Mouse (Mus musculus) hindbrain, embryonic 15.5 days (tissue): ENCODE data around the gene Vps39. TPM values are rescaled to one million over a fixed set of nuclear protein-coding genes. Genes with fewer than 3 reads are reported as not detected.

ENCODE experiments used
- ATAC-seq: fragments of 200-750 bp; cut with Nextera tagmentation; 2 replicates; pipeline ENCODE4 v1.8.0; 2017; ENCODE audit warnings: low read depth, moderate number of reproducible peaks, moderate TSS enrichment; ENCODE audit not compliant: low FRiP score
- H3K27ac ChIP-seq: fragments of 300-500 bp; sonication (generic); replicated peaks from 2 replicates; pipeline ENCODE4 v1.5.1; 2015; ENCODE audit warnings: mild to moderate bottlenecking, inconsistent platforms
- H3K27me3 ChIP-seq: fragments of 300-500 bp; sonication (generic); 2 replicates; pipeline ENCODE4 v1.6.1; 2015; ENCODE audit warnings: control low read depth, inconsistent platforms
- H3K36me3 ChIP-seq: fragments of 300-500 bp; sonication (generic); 2 replicates; pipeline ENCODE4 v1.6.1; 2015; ENCODE audit warnings: control low read depth, inconsistent platforms
- H3K4me1 ChIP-seq: fragments of 300-500 bp; sonication (generic); replicated peaks from 2 replicates; pipeline ENCODE4 v1.6.1; 2015; ENCODE audit warnings: control low read depth, inconsistent platforms
- H3K4me2 ChIP-seq: fragments of 300-500 bp; sonication (generic); 2 replicates; pipeline ENCODE4 v1.6.1; 2015; ENCODE audit warnings: moderate library complexity, mild to moderate bottlenecking, inconsistent platforms
- H3K4me3 ChIP-seq: fragments of 300-500 bp; sonication (generic); 2 replicates; pipeline ENCODE4 v1.5.1; 2015; ENCODE audit warnings: mild to moderate bottlenecking, inconsistent platforms
- H3K9ac ChIP-seq: fragments of 300-500 bp; sonication (generic); 2 replicates; pipeline ENCODE4 v1.6.1; 2015; ENCODE audit warnings: inconsistent platforms
- H3K9me3 ChIP-seq: fragments of 300-500 bp; sonication (generic); 2 replicates; pipeline ENCODE4 v1.6.1; 2016; ENCODE audit warnings: control low read depth, inconsistent platforms
- WGBS: fragments of 180-500 bp; shearing (Covaris S2); methylation state at CpG from one replicate; pipeline ENCODE4 v1.1.7; 2015; 5-methylcytosine and 5-hydroxymethylcytosine counted together
- polyA plus RNA-seq: library from polyadenylated mRNA; unstranded; fragments of >200 nt; fragmentation: Nextera tagmentation; extraction: Ambion mirVana; gene quantifications from 2 replicates; pipeline ENCODE4 v1.2.1, GENCODE M21; 2015

Gene Vps39
- polyA plus RNA-seq, 1 experiment from 2014 or later, result 43.1 TPM

GRCm38 (mm10) chr2:120348120-120348519 is 4.8 kb downstream of the Vps39 start:
- no peak overlapping the region for H3K9ac ChIP-seq
- H3K4me1 ChIP-seq, result peaks cover 14% of the 10 kb centered on the region
- no peak overlapping the region for H3K4me3 ChIP-seq
- no peak for ATAC-seq
- no peak overlapping the region for H3K27ac ChIP-seq
- peaks cover 53% of the 10 kb centered on the region for H3K36me3 ChIP-seq
- WGBS, result 88% methylated on average over 9 of the region's 9 CpGs
- H3K27me3 ChIP-seq, result no peaks in the 10 kb centered on the region
- H3K9me3 ChIP-seq, result no peaks in the 10 kb centered on the region
- H3K4me2 ChIP-seq, result no peak overlapping the region

- WGBS, result 94% methylated on average over 1 of the region's 1 CpGs
- Histone ChIP-seq H3K27ac (no peak overlapping the region), H3K27me3 (no peaks in the 10 kb centered on the region), H3K9me3 (no peaks in the 10 kb centered on the region), H3K9ac (no peak overlapping the region), H3K4me1 (no peaks in the 10 kb centered on the region), H3K36me3 (peaks cover 91% of the 10 kb centered on the region), H3K4me3 (no peak overlapping the region), H3K4me2 (no peak overlapping the region)
- no peak for ATAC-seq
Observed at GRCm38 (mm10) chr2:120341741-120342140, 11.2 kb downstream of the Vps39 start.

- no peak for ATAC-seq
- H3K4me2 ChIP-seq, result no peak overlapping the region
- no peaks in the 10 kb centered on the region for H3K9me3 ChIP-seq
- no peak overlapping the region for H3K27ac ChIP-seq
- H3K36me3 ChIP-seq, result peaks cover 86% of the 10 kb centered on the region
- H3K4me3 ChIP-seq, result no peak overlapping the region
- no peaks in the 10 kb centered on the region for H3K4me1 ChIP-seq
- WGBS, result 78% methylated on average over 2 of the region's 2 CpGs
- no peaks in the 10 kb centered on the region for H3K27me3 ChIP-seq
- no peak overlapping the region for H3K9ac ChIP-seq
Observed at GRCm38 (mm10) chr2:120337886-120338285, 15.1 kb downstream of the Vps39 start.

GRCm38 (mm10) chr2:120331575-120331974 is 21.4 kb downstream of the Vps39 start:
- Histone ChIP-seq H3K4me2 (no peak overlapping the region), H3K27me3 (no peaks in the 10 kb centered on the region), H3K27ac (no peak overlapping the region), H3K9me3 (no peaks in the 10 kb centered on the region), H3K4me1 (no peaks in the 10 kb centered on the region), H3K36me3 (peaks cover 76% of the 10 kb centered on the region), H3K4me3 (no peak overlapping the region), H3K9ac (no peak overlapping the region)
- ATAC-seq, result no peak
- 94% methylated on average over 4 of the region's 4 CpGs for WGBS

- H3K36me3 ChIP-seq, result peaks cover 38% of the 10 kb centered on the region
- ATAC-seq, result no peak
- no peak overlapping the region for H3K4me3 ChIP-seq
- no peaks in the 10 kb centered on the region for H3K4me1 ChIP-seq
- H3K9me3 ChIP-seq, result no peaks in the 10 kb centered on the region
- no peaks in the 10 kb centered on the region for H3K27me3 ChIP-seq
- H3K9ac ChIP-seq, result no peak overlapping the region
- WGBS, result 85% methylated on average over 4 of the region's 4 CpGs
- no peak overlapping the region for H3K27ac ChIP-seq
- no peak overlapping the region for H3K4me2 ChIP-seq
Observed at GRCm38 (mm10) chr2:120315077-120315476, 37.9 kb downstream of the Vps39 start.

- Histone ChIP-seq H3K9me3 (no peaks in the 10 kb centered on the region), H3K4me2 (no peak overlapping the region), H3K27ac (no peak overlapping the region), H3K9ac (no peak overlapping the region), H3K4me1 (no peaks in the 10 kb centered on the region), H3K4me3 (no peak overlapping the region), H3K36me3 (peaks cover 36% of the 10 kb centered on the region), H3K27me3 (no peaks in the 10 kb centered on the region)
- ATAC-seq, result no peak
- 93% methylated on average over 4 of the region's 4 CpGs for WGBS
Observed at GRCm38 (mm10) chr2:120314487-120314886, 38.5 kb downstream of the Vps39 start.

- Histone ChIP-seq H3K36me3 (peaks cover 30% of the 10 kb centered on the region), H3K27me3 (no peaks in the 10 kb centered on the region), H3K9ac (no peak within 1 kb of the TSS), H3K4me3 (no peak within 1 kb of the TSS), H3K27ac (no peak within 1 kb of the TSS), H3K9me3 (no peaks in the 10 kb centered on the region), H3K4me2 (no peak within 1 kb of the TSS), H3K4me1 (no peaks in the 10 kb centered on the region)
- WGBS, result 72% methylated on average over 3 of the region's 3 CpGs
- ATAC-seq, result no peak
Observed at GRCm38 (mm10) chr2:120313976-120314375, 39.0 kb downstream of the Vps39 start, which contains the start of gene Pla2g4f. Pla2g4f (minus strand) TSS chr2:120314165.

- Histone ChIP-seq H3K9me3 (no peaks in the 10 kb centered on the region), H3K4me2 (no peak overlapping the region), H3K4me1 (no peaks in the 10 kb centered on the region), H3K27me3 (no peaks in the 10 kb centered on the region), H3K4me3 (no peak overlapping the region), H3K27ac (no peak overlapping the region), H3K9ac (no peak overlapping the region), H3K36me3 (peaks cover 16% of the 10 kb centered on the region)
- WGBS, result 86% methylated on average over 7 of the region's 7 CpGs
- ATAC-seq, result no peak
Observed at GRCm38 (mm10) chr2:120312276-120312825, 40.6 kb downstream of the Vps39 start.

GRCm38 (mm10) chr2:120304113-120304512 is 48.8 kb downstream of the Vps39 start:
- no peak overlapping the region for H3K9ac ChIP-seq
- no peak overlapping the region for H3K27ac ChIP-seq
- 46% methylated on average over 3 of the region's 3 CpGs for WGBS
- no peaks in the 10 kb centered on the region for H3K27me3 ChIP-seq
- H3K4me2 ChIP-seq, result no peak overlapping the region
- no peaks in the 10 kb centered on the region for H3K36me3 ChIP-seq
- no peak for ATAC-seq
- H3K4me1 ChIP-seq, result no peaks in the 10 kb centered on the region
- H3K4me3 ChIP-seq, result no peak overlapping the region
- no peaks in the 10 kb centered on the region for H3K9me3 ChIP-seq

GRCm38 (mm10) chr2:120301076-120301475 is 51.9 kb downstream of the Vps39 start:
- H3K27ac ChIP-seq, result no peak overlapping the region
- WGBS, result 94% methylated on average over 6 of the region's 6 CpGs
- H3K4me1 ChIP-seq, result no peaks in the 10 kb centered on the region
- no peak overlapping the region for H3K4me3 ChIP-seq
- ATAC-seq, result no peak
- no peaks in the 10 kb centered on the region for H3K36me3 ChIP-seq
- H3K9ac ChIP-seq, result no peak overlapping the region
- H3K9me3 ChIP-seq, result no peaks in the 10 kb centered on the region
- H3K27me3 ChIP-seq, result no peaks in the 10 kb centered on the region
- no peak overlapping the region for H3K4me2 ChIP-seq

- WGBS, result 92% methylated on average over 4 of the region's 4 CpGs
- Histone ChIP-seq H3K27ac (no peak overlapping the region), H3K27me3 (no peaks in the 10 kb centered on the region), H3K36me3 (no peaks in the 10 kb centered on the region), H3K9ac (no peak overlapping the region), H3K4me1 (no peaks in the 10 kb centered on the region), H3K4me3 (no peak overlapping the region), H3K4me2 (no peak overlapping the region), H3K9me3 (no peaks in the 10 kb centered on the region)
- ATAC-seq, result no peak
Observed at GRCm38 (mm10) chr2:120299866-120300265, 53.1 kb downstream of the Vps39 start.

- Histone ChIP-seq H3K36me3 (no peaks in the 10 kb centered on the region), H3K27me3 (no peaks in the 10 kb centered on the region), H3K4me3 (no peak overlapping the region), H3K9ac (no peak overlapping the region), H3K9me3 (no peaks in the 10 kb centered on the region), H3K4me1 (no peaks in the 10 kb centered on the region), H3K4me2 (no peak overlapping the region), H3K27ac (no peak overlapping the region)
- 9% methylated on average over 2 of the region's 2 CpGs for WGBS
- ATAC-seq, result no peak
Observed at GRCm38 (mm10) chr2:120296160-120296559, 56.8 kb downstream of the Vps39 start.

GRCm38 (mm10) chr2:120291471-120292078 is 61.4 kb downstream of the Vps39 start:
- Histone ChIP-seq H3K9me3 (no peaks in the 10 kb centered on the region), H3K36me3 (no peaks in the 10 kb centered on the region), H3K27me3 (no peaks in the 10 kb centered on the region), H3K4me2 (no peak overlapping the region), H3K27ac (no peak overlapping the region), H3K4me3 (no peak overlapping the region), H3K9ac (no peak overlapping the region), H3K4me1 (no peaks in the 10 kb centered on the region)
- 89% methylated on average over 8 of the region's 9 CpGs for WGBS
- no peak for ATAC-seq
